Mouse (Mus musculus) cerebellum, adult 11 months (tissue): ENCODE results near the gene Kcmf1.
"Not testable (repeated sequence)": the region's sequence is repeated elsewhere in the genome, so short reads cannot be mapped to it uniquely, and the experiment has no call there.

ENCODE experiments used
- DNase-seq: peaks from one replicate; pipeline ENCODE4 v3.0.0; 2022

The Kcmf1 gene

GRCm38 (mm10) chr6:72840867-72841780 lies 58.7 kb downstream of the Kcmf1 start:
- DNase-seq, result no peak

GRCm38 (mm10) chr6:72837756-72838155 lies 62.0 kb downstream of the Kcmf1 start:
- DNase-seq, result no peak

- no peak for DNase-seq
These were observed 65.3 kb downstream of the Kcmf1 start for GRCm38 (mm10) chr6:72834518-72834917.

- DNase-seq, result no peak
These were observed 67.9 kb downstream of the Kcmf1 start for GRCm38 (mm10) chr6:72831858-72832257.

- no peak for DNase-seq
These were observed 68.5 kb downstream of the Kcmf1 start for GRCm38 (mm10) chr6:72831276-72831675.

GRCm38 (mm10) chr6:72828857-72829256 lies 70.9 kb downstream of the Kcmf1 start:
- no peak for DNase-seq

GRCm38 (mm10) chr6:72828037-72828436 lies 71.7 kb downstream of the Kcmf1 start:
- not testable (repeated sequence) for DNase-seq

- no peak for DNase-seq
These were observed 74.0 kb downstream of the Kcmf1 start for GRCm38 (mm10) chr6:72825762-72826161.

- no peak for DNase-seq
These were observed 74.6 kb downstream of the Kcmf1 start for GRCm38 (mm10) chr6:72824971-72825737.

- DNase-seq, result no peak
These were observed 86.3 kb downstream of the Kcmf1 start for GRCm38 (mm10) chr6:72813456-72813855.

- DNase-seq, result no peak
These were observed 89.5 kb downstream of the Kcmf1 start for GRCm38 (mm10) chr6:72810248-72810647.

- DNase-seq, result no peak
These were observed 90.1 kb downstream of the Kcmf1 start for GRCm38 (mm10) chr6:72809522-72810149.

GRCm38 (mm10) chr6:72808342-72808741 lies 91.4 kb downstream of the Kcmf1 start:
- no peak for DNase-seq

- DNase-seq, result no peak
These were observed 96.1 kb downstream of the Kcmf1 start for GRCm38 (mm10) chr6:72803669-72804068.

GRCm38 (mm10) chr6:72802119-72802518 lies 97.7 kb downstream of the Kcmf1 start:
- DNase-seq, result no peak

GRCm38 (mm10) chr6:72800641-72801040 lies 99.1 kb downstream of the Kcmf1 start:
- DNase-seq, result no peak

GRCm38 (mm10) chr6:72797763-72798162 lies 102.0 kb downstream of the Kcmf1 start:
- DNase-seq, result no peak

- DNase-seq, result no peak
These were observed 104.3 kb downstream of the Kcmf1 start for GRCm38 (mm10) chr6:72795444-72795843.

- DNase-seq, result no peak
These were observed 104.9 kb downstream of the Kcmf1 start for GRCm38 (mm10) chr6:72794870-72795269.

GRCm38 (mm10) chr6:72792641-72793040 lies 107.1 kb downstream of the Kcmf1 start:
- DNase-seq, result no peak
